Mouse (Mus musculus): ENCODE results near the gene Ndufs2.

The Ndufs2 gene

DNA sequence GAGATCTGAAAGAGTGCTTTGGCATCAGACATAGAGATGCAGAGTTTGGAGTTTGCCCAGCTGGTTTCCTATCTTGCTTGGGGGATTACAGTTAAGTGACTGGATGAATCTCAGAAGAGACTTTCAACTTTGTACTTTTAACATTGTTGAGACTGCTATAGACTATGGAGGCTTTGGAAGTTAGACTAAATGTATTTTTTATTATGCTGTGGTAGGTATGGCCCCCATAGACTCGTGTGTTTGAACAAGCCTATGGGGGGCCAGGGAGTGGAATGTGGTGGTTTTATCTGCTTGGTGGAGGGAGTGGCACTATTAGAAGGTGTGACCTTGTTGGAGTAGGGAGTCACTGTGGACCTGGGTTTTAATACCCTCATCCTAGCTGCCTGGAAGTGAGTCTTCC is 51.7 kb downstream of the Ndufs2 start:
- no peak for DNase-seq (ENCODE audit: low spot score in 2 of 2)

DNA sequence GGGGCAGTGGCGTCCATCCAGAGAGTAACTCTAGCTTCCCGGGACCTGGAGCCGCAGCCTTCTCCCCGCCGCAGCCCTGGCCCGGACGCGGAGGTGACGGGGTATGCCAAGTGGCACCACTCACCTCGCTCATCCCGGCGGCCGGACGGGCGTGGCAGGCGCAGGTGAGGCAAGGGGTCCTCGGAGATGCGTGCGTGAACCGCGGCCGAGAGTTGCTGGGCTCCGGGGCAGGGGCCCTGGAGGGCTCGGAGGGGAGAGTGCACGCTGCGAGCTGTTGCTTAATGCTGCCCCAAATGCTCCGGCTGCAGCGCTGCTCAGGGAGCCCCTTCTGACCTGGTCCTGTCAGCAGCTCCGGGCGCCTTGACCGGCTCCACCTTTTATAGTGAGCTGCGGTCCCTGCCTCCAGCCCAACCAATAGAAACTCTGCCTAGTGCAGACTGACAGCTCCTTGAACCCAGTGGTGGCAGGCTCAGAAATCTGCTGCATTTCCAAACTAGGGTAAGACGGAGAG is 55.2 kb downstream of the Ndufs2 start, which contains the start of gene Pcp4l1:
Gene Pcp4l1 (minus strand): TSS at position 382 of the 511 bp plus-strand sequence.
- no peak for DNase-seq (ENCODE audit: low spot score in 2 of 2)

DNA sequence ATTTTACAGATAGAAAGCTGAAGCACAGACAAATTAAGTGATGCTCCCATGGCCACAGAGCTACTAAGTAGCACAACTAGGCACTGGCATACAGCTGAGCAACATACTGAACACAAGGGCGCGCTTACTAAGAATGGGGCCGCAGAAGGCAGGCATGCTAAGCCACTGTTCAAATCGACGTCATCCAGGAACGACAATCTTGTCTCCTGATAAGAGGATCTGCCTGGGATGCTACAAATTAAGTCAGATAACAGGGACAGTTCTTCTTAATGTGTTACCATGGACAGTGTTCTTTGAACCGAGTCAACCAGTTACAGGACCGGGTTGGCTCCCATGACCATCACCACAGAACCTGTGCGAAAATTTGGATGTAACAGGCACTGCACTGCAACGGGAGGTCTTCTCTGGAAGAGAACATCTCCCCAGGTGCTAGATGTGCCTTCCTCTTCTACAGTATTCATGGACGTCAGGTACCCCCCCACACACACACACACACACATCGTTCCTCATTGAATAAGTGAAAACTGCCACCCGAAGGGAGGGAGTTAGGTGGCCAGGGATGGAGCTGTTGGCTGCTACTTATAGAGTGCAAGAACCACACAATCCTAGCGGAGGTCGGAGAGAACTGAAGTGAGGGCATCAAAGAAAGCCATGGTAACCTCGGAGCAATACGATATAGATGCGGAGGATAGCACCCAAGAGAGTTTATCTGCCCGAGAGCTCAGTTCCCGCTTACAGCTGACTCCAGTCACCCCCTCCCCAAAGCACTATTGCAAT is 56.0 kb downstream of the Ndufs2 start:
- DNase-seq (ENCODE audit: low spot score in 2 of 2) = no peak

DNA sequence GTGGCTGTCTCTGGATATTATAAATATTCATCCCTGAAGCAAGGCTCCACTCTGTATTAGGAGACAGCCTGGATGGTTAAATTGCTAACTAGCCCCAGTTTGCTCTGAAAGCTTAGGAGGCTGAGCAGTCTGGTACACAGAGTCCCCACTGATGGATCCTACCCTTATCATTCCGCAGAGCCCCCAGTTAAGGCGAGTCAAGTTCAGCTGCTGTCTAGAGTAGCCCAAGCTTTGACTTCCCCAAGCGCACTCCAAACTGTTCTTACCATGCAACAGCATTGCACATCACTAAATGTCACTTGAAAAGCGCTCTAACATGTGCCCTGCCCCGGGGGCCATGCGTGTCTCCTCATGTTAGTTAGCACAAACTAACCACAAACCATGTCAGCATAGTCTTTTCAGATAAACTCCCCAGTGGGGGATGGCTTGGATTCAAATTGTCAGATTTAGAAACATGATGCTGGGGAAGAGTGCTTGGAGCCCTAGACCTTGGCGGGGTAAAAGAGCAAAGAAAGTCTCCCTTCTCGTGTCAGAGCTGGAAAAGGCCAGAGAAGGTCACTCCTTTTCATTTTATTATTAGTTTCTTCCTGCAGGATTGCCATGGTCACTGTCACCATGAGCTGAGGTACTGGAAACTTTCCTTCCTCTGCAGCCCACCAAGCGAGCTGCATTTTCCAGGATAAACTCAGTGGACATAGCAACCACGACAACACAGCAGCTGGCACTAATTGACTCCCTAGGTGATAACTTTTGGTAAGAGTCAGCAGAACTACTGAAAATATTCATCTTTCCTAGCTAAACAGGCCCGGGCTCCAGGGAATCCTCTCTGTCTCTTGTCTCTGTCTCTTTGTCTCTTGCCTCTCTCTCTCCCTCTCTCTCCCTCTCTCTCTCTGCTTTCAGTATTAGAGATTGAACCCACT is 57.0 kb downstream of the Ndufs2 start:
- no peak for DNase-seq (ENCODE audit: low spot score in 2 of 2)

DNA sequence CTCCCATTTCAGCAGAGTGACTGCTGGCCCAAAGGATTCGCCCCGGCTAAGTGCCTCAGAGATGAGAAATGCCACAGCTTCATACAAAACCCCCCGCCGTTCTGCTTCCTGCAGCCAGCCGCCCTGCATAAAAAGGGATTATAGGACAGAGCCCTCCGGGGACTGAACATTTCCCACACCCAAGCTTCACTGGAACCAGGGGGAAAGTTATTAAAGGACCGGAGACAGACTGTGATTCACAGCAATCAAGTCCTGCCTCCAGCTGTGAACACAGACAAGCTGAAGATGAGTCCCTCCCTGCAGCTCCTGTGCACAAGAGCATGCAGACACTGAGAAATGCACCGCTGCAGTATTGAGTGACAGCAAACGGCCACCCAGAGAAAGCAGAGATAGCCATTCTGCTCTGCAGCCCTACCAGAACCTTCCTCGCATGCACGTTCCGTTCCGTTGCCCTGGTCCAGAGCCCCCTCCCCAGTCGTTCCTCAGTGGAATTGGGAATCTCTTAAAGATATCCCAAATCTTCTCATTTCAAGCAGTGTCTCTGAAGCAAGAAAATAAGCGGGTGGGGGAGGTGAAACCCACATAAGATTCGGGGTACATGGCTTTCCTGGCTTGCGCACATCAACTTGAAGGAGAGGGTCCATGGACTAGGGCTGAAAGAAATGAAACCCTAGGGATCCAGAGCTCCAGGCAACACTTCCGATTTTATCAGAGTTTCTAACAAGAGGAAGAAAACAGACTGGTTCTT is 57.9 kb downstream of the Ndufs2 start:
- no peak for DNase-seq (ENCODE audit: low spot score in 2 of 2)

DNA sequence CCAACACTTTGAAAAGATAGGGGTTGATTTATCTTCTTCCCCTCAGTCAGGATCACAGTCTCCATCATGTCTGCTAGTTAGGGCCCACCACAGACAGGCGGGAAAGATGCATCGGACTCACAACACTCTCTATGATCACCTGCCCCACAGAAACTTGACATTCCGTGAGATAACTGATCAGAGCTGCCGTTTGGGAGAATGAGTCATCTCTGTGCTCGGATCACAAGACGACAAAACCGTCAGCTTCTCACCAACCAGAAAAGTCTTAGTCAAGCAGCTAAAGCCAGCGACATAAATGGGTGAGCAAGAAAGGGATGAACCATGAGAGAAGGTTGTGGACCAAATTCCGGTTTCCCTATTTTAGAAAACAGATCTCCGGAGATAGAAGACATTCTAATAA is 58.9 kb downstream of the Ndufs2 start:
- DNase-seq (ENCODE audit: low spot score in 2 of 2) = no peak

DNA sequence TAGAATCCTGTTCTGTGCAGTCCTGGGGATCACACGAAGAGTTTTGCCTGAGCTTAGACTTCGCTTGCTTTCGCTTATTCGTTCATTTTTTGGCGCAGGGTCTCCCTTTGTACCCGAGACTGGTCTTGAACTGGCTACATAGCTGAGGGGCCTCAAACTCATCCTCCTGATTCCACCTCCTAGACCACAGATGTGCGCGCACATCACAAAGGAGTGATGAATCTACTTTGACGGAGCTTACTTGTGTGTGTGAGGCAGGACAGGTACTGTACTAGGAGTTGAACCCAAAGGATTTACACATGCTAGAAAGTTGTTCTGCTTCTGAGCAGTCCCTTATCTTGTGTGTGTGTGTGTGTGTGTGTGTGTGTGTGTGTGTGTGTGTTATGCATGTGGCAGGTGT is 60.4 kb downstream of the Ndufs2 start:
- DNase-seq (ENCODE audit: low spot score in 2 of 2) = no peak

DNA sequence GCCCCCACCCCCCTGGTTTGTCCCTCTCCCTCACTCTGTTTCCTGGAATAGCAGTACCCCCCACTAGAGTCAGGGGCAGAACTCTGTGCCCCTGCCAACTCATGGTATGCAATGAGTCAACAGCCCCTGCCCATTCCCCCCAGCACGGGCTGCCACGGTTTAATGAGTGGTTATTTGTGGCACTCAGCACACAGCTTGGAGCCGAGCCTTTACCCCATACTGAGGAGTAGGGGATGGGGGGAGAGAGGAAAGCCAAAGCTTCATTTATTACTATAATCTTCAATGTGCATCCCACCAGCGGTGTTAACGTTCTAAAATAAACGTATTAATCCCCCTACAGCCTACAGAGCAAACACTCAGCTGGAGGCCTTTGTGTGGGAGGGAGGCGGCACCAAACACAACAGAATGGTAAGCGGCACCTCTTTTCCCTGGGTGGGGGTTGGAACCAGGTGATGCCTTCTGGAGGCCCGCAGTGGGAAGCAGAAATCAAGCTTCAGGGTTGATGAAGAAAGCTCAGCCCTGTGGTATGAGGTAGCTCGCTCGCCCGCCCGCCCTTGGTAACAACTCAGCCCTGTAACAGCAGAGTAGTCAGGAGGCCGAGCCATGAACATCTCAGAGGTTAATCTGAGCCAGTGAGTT is 61.6 kb downstream of the Ndufs2 start:
- no peak for DNase-seq (ENCODE audit: low spot score in 2 of 2)

DNA sequence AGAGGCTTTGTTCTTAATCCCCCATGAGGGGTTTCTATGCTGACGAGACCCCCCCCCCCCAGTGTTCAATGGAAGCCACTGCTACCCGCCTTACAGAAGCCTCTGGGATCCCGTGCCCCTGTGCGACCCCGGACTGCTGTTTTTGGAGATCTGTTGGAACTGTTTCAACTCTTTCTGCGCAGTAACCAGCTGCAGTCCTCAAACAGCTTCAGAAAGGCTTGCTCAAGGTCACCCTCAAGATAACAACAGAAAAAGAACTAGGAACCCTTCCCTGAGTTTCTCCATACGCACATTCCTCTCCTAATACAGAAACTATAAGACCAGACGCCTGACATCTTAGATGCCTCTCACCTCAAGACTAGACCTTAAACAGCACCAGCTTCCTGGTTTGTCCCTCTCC is 62.1 kb downstream of the Ndufs2 start:
- no peak for DNase-seq (ENCODE audit: low spot score in 2 of 2)

DNA sequence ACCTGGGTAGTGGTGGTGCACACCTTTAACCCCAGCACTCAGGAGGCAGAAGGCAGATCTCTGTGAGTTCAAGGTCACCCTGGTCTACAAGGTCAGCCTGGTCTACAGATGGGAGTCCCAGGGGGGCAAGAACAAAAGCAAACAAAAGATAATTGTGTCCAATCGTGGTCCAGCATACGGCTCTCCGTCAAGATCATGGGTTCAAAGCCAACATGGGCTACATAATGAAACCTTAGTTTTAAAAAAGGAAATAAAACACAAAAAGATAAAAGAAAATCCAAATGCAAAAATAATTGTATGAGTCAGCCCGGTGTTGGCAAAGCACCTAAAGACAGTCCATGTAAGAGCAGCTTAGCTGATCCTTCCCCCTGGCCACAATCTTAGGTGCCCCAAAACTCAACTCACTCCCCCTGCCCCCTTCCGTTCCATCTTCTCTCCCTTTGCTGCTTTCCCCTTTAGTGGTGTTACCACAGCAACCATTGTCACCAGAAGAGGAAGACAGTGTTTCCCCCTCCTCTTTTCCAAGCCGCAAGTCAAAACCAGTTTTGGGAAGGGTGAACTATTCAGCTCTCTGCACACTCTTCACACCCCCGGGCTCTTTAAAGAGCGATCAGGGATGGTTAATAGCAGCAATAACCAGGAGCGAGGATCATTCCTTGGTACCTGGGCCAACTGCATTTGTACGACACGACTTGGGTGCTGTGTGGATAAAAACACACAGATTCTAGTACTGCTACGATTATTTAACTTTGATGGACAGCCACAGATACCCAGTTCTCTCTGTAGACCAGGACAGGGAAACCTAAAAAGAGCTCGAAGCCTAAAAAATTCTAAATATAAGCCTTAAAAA is 63.1 kb downstream of the Ndufs2 start:
- no peak for DNase-seq (ENCODE audit: low spot score in 2 of 2)

DNA sequence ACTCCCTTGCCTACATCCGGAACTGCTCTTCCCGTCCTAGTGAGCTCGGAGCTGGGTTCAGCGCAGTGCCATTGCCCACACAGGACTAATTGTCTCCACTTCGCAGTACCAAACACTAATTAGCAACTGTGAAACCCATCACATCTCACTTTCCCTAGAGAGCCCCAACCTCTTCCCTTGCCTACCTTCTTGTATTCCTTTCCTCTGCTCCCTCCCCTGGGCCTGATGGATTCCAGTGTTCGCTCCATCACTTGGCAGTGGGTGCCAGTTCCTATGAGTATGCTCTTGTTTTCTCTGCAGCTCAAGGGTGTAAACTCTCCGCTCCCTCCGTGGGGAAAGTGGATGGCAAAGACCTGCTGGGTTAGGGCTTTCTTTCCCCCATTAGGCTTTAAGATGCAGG is 65.5 kb downstream of the Ndufs2 start:
- no peak for DNase-seq (ENCODE audit: low spot score in 2 of 2)

Measured in spleen, postnatal 14 days (tissue).